Mouse (Mus musculus) limb, embryonic 15.5 days (tissue): Measurements from ENCODE around the gene Bcl7a. TPM values are rescaled to one million over a fixed set of nuclear protein-coding genes. Genes with fewer than 3 reads are reported as not detected.

Source experiments
- ATAC-seq: fragments of 200-750 bp; cut with Nextera tagmentation; 2 replicates; pipeline ENCODE4 v1.8.0; 2017; ENCODE audit warnings: low read depth, moderate TSS enrichment; ENCODE audit not compliant: insufficient number of reproducible peaks, low FRiP score, low TSS enrichment
- H3K27ac ChIP-seq: fragments of 300-500 bp; sonication (generic); 2 replicates; pipeline ENCODE4 v1.5.1; 2015; ENCODE audit warnings: moderate library complexity, mild to moderate bottlenecking, inconsistent platforms
- H3K27me3 ChIP-seq: fragments of 300-500 bp; sonication (generic); 2 replicates; pipeline ENCODE4 v1.6.1; 2015; ENCODE audit warnings: inconsistent platforms
- H3K36me3 ChIP-seq: fragments of 300-500 bp; sonication (generic); 2 replicates; pipeline ENCODE4 v1.6.1; 2015; ENCODE audit warnings: inconsistent platforms
- H3K4me1 ChIP-seq: fragments of 300-500 bp; sonication (generic); 2 replicates; pipeline ENCODE4 v1.6.1; 2015; ENCODE audit warnings: inconsistent platforms
- H3K4me2 ChIP-seq: fragments of 300-500 bp; sonication (generic); 2 replicates; pipeline ENCODE4 v1.6.1; 2015; ENCODE audit warnings: mild to moderate bottlenecking, inconsistent platforms
- H3K4me3 ChIP-seq: fragments of 300-500 bp; sonication (generic); 2 replicates; pipeline ENCODE4 v1.5.1; 2015; ENCODE audit warnings: mild to moderate bottlenecking, inconsistent platforms
- H3K9ac ChIP-seq: fragments of 300-500 bp; sonication (generic); 2 replicates; pipeline ENCODE4 v1.6.1; 2015; ENCODE audit warnings: inconsistent platforms
- H3K9me3 ChIP-seq: fragments of 300-500 bp; sonication (generic); 2 replicates; pipeline ENCODE4 v1.6.1; 2016; ENCODE audit warnings: inconsistent platforms
- WGBS: fragments of 180-500 bp; shearing (Covaris S2); methylation state at CpG from one replicate; pipeline ENCODE4 v1.1.7; 2015; 5-methylcytosine and 5-hydroxymethylcytosine counted together
- polyA plus RNA-seq: library from polyadenylated mRNA; unstranded; fragments of >200 nt; fragmentation: Nextera tagmentation; extraction: Ambion mirVana; gene quantifications from 2 replicates; pipeline ENCODE4 v1.2.1, GENCODE M21; 2015

Bcl7a gene
- polyA plus RNA-seq, 1 experiment from 2014 or later, result 22.3 TPM

- 85% methylated on average over 4 of the region's 4 CpGs for WGBS
- H3K36me3 ChIP-seq, result peaks cover 83% of the 10 kb centered on the region
- ATAC-seq, result no peak
- no peak overlapping the region for H3K27ac ChIP-seq
- no peaks in the 10 kb centered on the region for H3K4me1 ChIP-seq
- no peak overlapping the region for H3K4me2 ChIP-seq
- no peaks in the 10 kb centered on the region for H3K9me3 ChIP-seq
- no peak overlapping the region for H3K4me3 ChIP-seq
- no peak overlapping the region for H3K9ac ChIP-seq
- no peaks in the 10 kb centered on the region for H3K27me3 ChIP-seq
Measured at GRCm38 (mm10) chr5:123362911-123363310, 19.3 kb downstream of the Bcl7a start.

GRCm38 (mm10) chr5:123364302-123364971, 20.8 kb downstream of the Bcl7a start:
- peak; percentile 74; the same call in 1 of the 2 replicates for ATAC-seq
- Histone ChIP-seq H3K36me3 (peaks cover 72% of the 10 kb centered on the region), H3K4me1 (no peaks in the 10 kb centered on the region), H3K4me2 (no peak overlapping the region), H3K27ac (no peak overlapping the region), H3K9ac (no peak overlapping the region), H3K27me3 (no peaks in the 10 kb centered on the region), H3K4me3 (no peak overlapping the region), H3K9me3 (no peaks in the 10 kb centered on the region)
- WGBS, result 66% methylated on average over 11 of the region's 11 CpGs

DNA sequence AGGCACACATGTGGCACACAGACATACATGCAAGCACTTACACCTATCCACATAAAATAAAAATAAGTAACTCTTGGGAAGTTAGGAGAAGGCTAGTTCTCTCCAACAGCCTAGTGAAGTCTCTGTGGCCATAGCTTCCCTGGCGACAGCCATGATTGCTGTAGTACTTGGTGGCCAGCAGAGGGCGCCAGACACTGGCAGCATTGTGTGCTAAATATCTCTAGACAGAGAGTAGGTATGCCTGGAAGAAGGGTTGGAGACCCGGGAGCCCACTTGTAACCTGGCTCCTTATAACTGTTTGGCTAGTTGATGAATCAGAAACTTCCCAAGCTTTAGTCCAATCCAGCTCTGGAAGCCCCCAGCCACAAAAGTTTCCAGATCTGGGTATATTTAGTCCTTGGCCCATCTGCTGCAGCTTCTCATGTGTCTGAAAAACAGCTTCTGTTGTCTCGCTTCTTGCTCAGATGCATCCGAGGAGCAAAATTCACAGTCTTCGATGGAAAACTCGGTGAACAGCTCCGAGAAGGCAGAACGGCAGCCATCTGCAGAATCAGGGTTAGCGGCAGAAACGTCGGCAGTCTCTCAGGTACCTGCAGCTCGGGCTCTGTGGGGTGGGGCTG, 25.3 kb downstream of the Bcl7a start:
- H3K27ac ChIP-seq, result no peak overlapping the region
- ATAC-seq, result no peak
- no peak overlapping the region for H3K4me3 ChIP-seq
- H3K9ac ChIP-seq, result no peak overlapping the region
- H3K4me1 ChIP-seq, result no peaks in the 10 kb centered on the region
- no peaks in the 10 kb centered on the region for H3K9me3 ChIP-seq
- no peaks in the 10 kb centered on the region for H3K27me3 ChIP-seq
- H3K36me3 ChIP-seq, result peaks cover 72% of the 10 kb centered on the region
- no peak overlapping the region for H3K4me2 ChIP-seq
- 77% methylated on average over 13 of the region's 13 CpGs for WGBS

- Histone ChIP-seq H3K4me3 (no peak overlapping the region), H3K27ac (no peak overlapping the region), H3K36me3 (peaks cover 68% of the 10 kb centered on the region), H3K9me3 (no peaks in the 10 kb centered on the region), H3K27me3 (no peaks in the 10 kb centered on the region), H3K9ac (no peak overlapping the region), H3K4me2 (no peak overlapping the region), H3K4me1 (no peaks in the 10 kb centered on the region)
- no peak for ATAC-seq
- WGBS, result 83% methylated on average over 5 of the region's 5 CpGs
Measured at GRCm38 (mm10) chr5:123370049-123370448, 26.4 kb downstream of the Bcl7a start.

DNA sequence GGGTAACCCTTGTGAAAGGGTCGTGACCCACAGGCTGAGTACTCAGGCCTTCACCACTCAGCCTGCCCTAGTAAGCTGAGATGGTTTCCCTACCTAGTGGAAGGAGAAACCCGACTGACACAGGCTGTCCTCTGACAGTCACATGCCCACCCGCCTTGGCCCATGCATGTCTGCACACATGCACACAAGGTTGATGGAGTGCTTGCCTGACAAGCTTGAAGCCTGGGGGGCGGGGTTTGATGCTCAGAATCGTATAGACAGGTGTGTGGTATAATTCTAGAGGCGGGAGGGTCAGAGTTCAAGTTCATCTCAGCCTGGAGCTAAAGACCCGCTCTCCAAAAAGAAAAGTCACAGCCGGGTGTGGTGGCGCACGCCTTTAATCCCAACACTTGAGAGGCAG, 31.6 kb downstream of the Bcl7a start:
- Histone ChIP-seq H3K4me2 (no peak overlapping the region), H3K27me3 (no peaks in the 10 kb centered on the region), H3K9ac (no peak overlapping the region), H3K27ac (no peak overlapping the region), H3K9me3 (no peaks in the 10 kb centered on the region), H3K36me3 (peaks cover 44% of the 10 kb centered on the region), H3K4me3 (no peak overlapping the region), H3K4me1 (peaks cover 15% of the 10 kb centered on the region)
- no peak for ATAC-seq
- 86% methylated on average over 10 of the region's 10 CpGs for WGBS

GRCm38 (mm10) chr5:123375793-123376452, 32.3 kb downstream of the Bcl7a start:
- ATAC-seq, result no peak
- Histone ChIP-seq H3K27me3 (no peaks in the 10 kb centered on the region), H3K9ac (no peak overlapping the region), H3K36me3 (peaks cover 37% of the 10 kb centered on the region), H3K4me2 (no peak overlapping the region), H3K4me3 (no peak overlapping the region), H3K9me3 (no peaks in the 10 kb centered on the region), H3K27ac (no peak overlapping the region), H3K4me1 (peaks cover 15% of the 10 kb centered on the region)
- WGBS, result 92% methylated on average over 6 of the region's 6 CpGs

GRCm38 (mm10) chr5:123376569-123376968, 32.9 kb downstream of the Bcl7a start:
- 21% methylated on average over 10 of the region's 10 CpGs for WGBS
- H3K36me3 ChIP-seq, result peaks cover 31% of the 10 kb centered on the region
- H3K4me3 ChIP-seq, result no peak overlapping the region
- no peaks in the 10 kb centered on the region for H3K9me3 ChIP-seq
- H3K4me2 ChIP-seq, result no peak overlapping the region
- H3K27ac ChIP-seq, result no peak overlapping the region
- no peak overlapping the region for H3K9ac ChIP-seq
- no peak for ATAC-seq
- no peaks in the 10 kb centered on the region for H3K27me3 ChIP-seq
- peaks cover 16% of the 10 kb centered on the region for H3K4me1 ChIP-seq

- peaks cover 21% of the 10 kb centered on the region for H3K4me1 ChIP-seq
- ATAC-seq, result no peak
- H3K36me3 ChIP-seq, result peaks cover 23% of the 10 kb centered on the region
- no peak overlapping the region for H3K4me2 ChIP-seq
- WGBS, result 70% methylated on average over 15 of the region's 15 CpGs
- no peaks in the 10 kb centered on the region for H3K27me3 ChIP-seq
- H3K9me3 ChIP-seq, result no peaks in the 10 kb centered on the region
- H3K4me3 ChIP-seq, result no peak overlapping the region
- H3K27ac ChIP-seq, result no peak overlapping the region
- no peak overlapping the region for H3K9ac ChIP-seq
Measured at GRCm38 (mm10) chr5:123377120-123377955, 33.7 kb downstream of the Bcl7a start.

DNA sequence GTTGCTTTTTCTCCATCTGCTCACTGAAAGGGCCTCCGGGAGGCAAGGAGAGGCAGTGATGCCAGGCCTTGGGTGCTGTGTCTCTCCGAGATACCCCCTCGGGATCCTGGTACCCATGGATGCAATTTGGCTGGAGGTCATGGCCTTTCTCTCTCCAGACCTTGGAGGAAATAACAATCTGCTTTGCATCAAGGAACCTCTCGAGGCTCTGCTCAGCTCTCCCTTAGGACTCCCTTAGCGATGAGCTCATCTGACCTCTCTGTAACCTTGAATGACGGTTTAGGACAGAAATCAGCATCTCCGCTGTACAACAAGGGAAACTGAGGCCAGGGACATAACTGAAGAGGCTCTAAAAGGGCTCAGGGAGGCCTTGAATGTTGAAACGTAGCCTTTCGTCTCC, 35.1 kb downstream of the Bcl7a start:
- Histone ChIP-seq H3K27ac (no peak overlapping the region), H3K9ac (no peak overlapping the region), H3K4me2 (no peak overlapping the region), H3K36me3 (peaks cover 9% of the 10 kb centered on the region; the same call in 1 of the 2 replicates), H3K9me3 (no peaks in the 10 kb centered on the region), H3K27me3 (no peaks in the 10 kb centered on the region), H3K4me3 (no peak overlapping the region), H3K4me1 (peaks cover 21% of the 10 kb centered on the region)
- no peak for ATAC-seq
- 53% methylated on average over 9 of the region's 9 CpGs for WGBS

- WGBS, result 68% methylated on average over 5 of the region's 5 CpGs
- Histone ChIP-seq H3K4me3 (no peak overlapping the region), H3K9ac (no peak overlapping the region), H3K36me3 (peaks cover 5% of the 10 kb centered on the region; the same call in 1 of the 2 replicates), H3K4me1 (peaks cover 21% of the 10 kb centered on the region), H3K4me2 (no peak overlapping the region), H3K27me3 (no peaks in the 10 kb centered on the region), H3K9me3 (no peaks in the 10 kb centered on the region), H3K27ac (no peak overlapping the region)
- no peak for ATAC-seq
Measured at GRCm38 (mm10) chr5:123379504-123379931, 35.9 kb downstream of the Bcl7a start.

GRCm38 (mm10) chr5:123381968-123382367, 38.3 kb downstream of the Bcl7a start:
- Histone ChIP-seq H3K9me3 (no peaks in the 10 kb centered on the region), H3K4me2 (peak overlapping the region; percentile 22; the same call in 1 of the 2 replicates), H3K9ac (no peak overlapping the region), H3K27ac (no peak overlapping the region), H3K4me3 (no peak overlapping the region), H3K4me1 (peaks cover 15% of the 10 kb centered on the region), H3K36me3 (no peaks in the 10 kb centered on the region), H3K27me3 (no peaks in the 10 kb centered on the region)
- 18% methylated on average over 20 of the region's 20 CpGs for WGBS
- no peak for ATAC-seq
